ENCODE assay signal across 8 mouse cellular contexts in the genomic region with DNA sequence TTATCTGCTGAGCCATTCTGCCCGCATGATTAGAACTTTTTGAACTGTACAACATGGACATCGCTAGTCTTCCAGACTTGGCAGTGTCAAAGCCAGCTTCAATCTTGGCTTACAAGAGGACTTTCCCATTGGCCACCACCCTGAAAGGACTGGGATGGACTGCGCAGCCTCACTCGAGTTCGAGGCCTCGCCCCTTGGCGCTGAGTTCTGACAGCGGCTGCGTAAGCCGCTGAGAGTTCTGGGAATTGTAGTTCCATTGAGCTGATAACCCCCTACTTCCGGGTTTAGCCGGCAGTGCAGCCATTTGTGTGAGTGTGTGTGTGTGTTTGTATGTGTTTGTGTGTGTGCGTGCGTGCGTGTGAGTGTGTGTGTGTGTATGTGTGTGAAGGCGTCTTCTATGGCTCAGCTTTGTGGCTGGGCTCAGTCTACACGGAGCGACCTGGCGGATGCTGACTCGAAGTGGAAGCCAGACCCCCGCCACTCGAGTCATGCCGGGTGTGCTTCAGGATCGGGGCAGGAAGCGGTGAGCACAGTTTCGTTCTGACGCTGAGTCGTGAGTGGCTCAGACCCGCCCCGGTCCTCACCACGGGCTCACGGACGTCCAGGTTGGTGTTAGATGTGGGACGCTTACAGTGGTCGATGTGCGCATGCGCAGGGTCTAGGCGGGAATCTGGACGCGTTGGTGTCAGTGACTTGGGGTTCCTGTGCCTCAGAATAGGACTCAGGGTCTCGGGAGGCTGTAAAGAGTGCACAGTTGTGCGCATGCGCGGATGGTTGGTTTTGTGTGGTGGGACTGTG. TPM values are rescaled to one million over a fixed set of nuclear protein-coding genes. Genes with fewer than 3 reads are reported as not detected.
DNase-seq lines count a peak whose midpoint lies in the region; ATAC-seq and TF ChIP-seq lines count a peak whose summit lies in the region.

Gene Zfp180, plus strand, starts transcription at position 291 of the 798 bp plus-strand sequence.

- H3K27ac ChIP-seq in heart, embryonic 11.5 days (ENCODE audit: low read depth, low read length): peak within 1 kb of the TSS; percentile 90
- peak within 1 kb of the TSS; percentile 70 for H3K27ac ChIP-seq in kidney, embryonic 16.5 days (ENCODE audit: low read length)
- H3K27ac ChIP-seq in liver, adult 2 months (replicated peaks; ENCODE audit: insufficient read depth, low read depth, low read length): peak within 1 kb of the TSS; percentile 49

- H3K27me3 ChIP-seq in C2C12 (ENCODE audit: control insufficient read depth, insufficient read depth, insufficient read length): no peaks in the 10 kb centered on the region
- H3K27me3 ChIP-seq in erythroblast, embryonic 14.5 days (ENCODE audit: control insufficient read depth): no peaks in the 10 kb centered on the region
- H3K27me3 ChIP-seq in heart, embryonic 11.5 days (ENCODE audit: control insufficient read depth, insufficient read depth, low read length): no peaks in the 10 kb centered on the region
- H3K27me3 ChIP-seq in kidney, embryonic 16.5 days (ENCODE audit: insufficient read depth, low read length): no peaks in the 10 kb centered on the region
- H3K27me3 ChIP-seq in liver, adult 2 months (ENCODE audit: control insufficient read depth, insufficient read depth, low read length): no peaks in the 10 kb centered on the region
- no peaks in the 10 kb centered on the region for H3K27me3 ChIP-seq in myocyte (ENCODE audit: control insufficient read depth, insufficient read depth, insufficient read length)
- no peaks in the 10 kb centered on the region for H3K27me3 ChIP-seq in splenic B cell, adult 2 months (ENCODE audit: control insufficient read depth, insufficient read depth, low read length, poor library complexity, severe bottlenecking)

- no peak for TF ChIP-seq CTCF in C2C12 (IDR thresholded peaks at IDR 0.05; ENCODE audit: control insufficient read depth, insufficient read depth, insufficient read length)
- TF ChIP-seq CTCF in brain, embryonic 14.5 days (IDR thresholded peaks at IDR 0.05; ENCODE audit: borderline replicate concordance, extremely low read depth, insufficient read depth, insufficient read length): no peak
- TF ChIP-seq CTCF in liver, adult 2 months (IDR thresholded peaks at IDR 0.05; ENCODE audit: low read depth, low read length): no peak

- peak; percentile 14; the same call in 1 of the 2 replicates for TF ChIP-seq POLR2A in brain, embryonic 14.5 days (IDR thresholded peaks at IDR 0.05; ENCODE audit: borderline replicate concordance, extremely low read depth, insufficient read depth, insufficient read length, poor library complexity, severe bottlenecking)
- TF ChIP-seq POLR2A in liver, adult 2 months (IDR thresholded peaks at IDR 0.05; ENCODE audit: extremely low read depth, insufficient read depth, low read length): no peak
- peak; percentile 44 for TF ChIP-seq POLR2A in myocyte (IDR thresholded peaks at IDR 0.05; ENCODE audit: insufficient read length, low read depth)

- WGBS in heart, embryonic 11.5 days (ENCODE audit: insufficient replicate concordance): 21% methylated on average over 44 of the region's 44 CpGs
- 15% methylated on average over 44 of the region's 44 CpGs for WGBS in kidney, embryonic 16.5 days
- 17% methylated on average over 44 of the region's 44 CpGs for WGBS in liver, adult 2 months

- peaks cover 2% of the 10 kb centered on the region for H3K9me3 ChIP-seq in erythroblast, embryonic 14.5 days (ENCODE audit: control insufficient read depth, low read length)
- H3K9me3 ChIP-seq in heart, embryonic 11.5 days (replicated peaks; ENCODE audit: control insufficient read depth, low read length): peaks cover 3% of the 10 kb centered on the region
- H3K9me3 ChIP-seq in kidney, embryonic 16.5 days (ENCODE audit: low read length): no peaks in the 10 kb centered on the region; the same call in 1 of the 2 replicates

- peak within 1 kb of the TSS; percentile 92 for H3K4me2 ChIP-seq in heart, embryonic 11.5 days
- H3K4me2 ChIP-seq in kidney, embryonic 16.5 days (replicated peaks; ENCODE audit: low read depth, low read length): peak within 1 kb of the TSS; percentile 65
- peak within 1 kb of the TSS; percentile 86 for H3K4me2 ChIP-seq in myocyte (ENCODE audit: low read depth)

- H3K4me1 ChIP-seq in erythroblast, embryonic 14.5 days (ENCODE audit: control insufficient read depth): peaks cover 41% of the 10 kb centered on the region
- peaks cover 11% of the 10 kb centered on the region for H3K4me1 ChIP-seq in heart, embryonic 11.5 days (ENCODE audit: control insufficient read depth, insufficient read depth, low read length)
- peaks cover 13% of the 10 kb centered on the region for H3K4me1 ChIP-seq in kidney, embryonic 16.5 days (ENCODE audit: insufficient read depth, low read length)
- H3K4me1 ChIP-seq in liver, adult 2 months (ENCODE audit: control insufficient read depth, insufficient read depth, low read length): peaks cover 8% of the 10 kb centered on the region

- H3K79me2 ChIP-seq in C2C12 (ENCODE audit: control insufficient read depth, insufficient read depth): peaks cover 47% of the 10 kb centered on the region
- H3K79me2 ChIP-seq in liver, adult 2 months (ENCODE audit: control insufficient read depth, insufficient read depth, low read length): peaks cover 31% of the 10 kb centered on the region
- H3K79me2 ChIP-seq in myocyte (ENCODE audit: control insufficient read depth, insufficient read depth): peaks cover 36% of the 10 kb centered on the region

- peak; percentile 99 for DNase-seq in brain, embryonic 14.5 days (ENCODE audit: low read depth)
- peak; percentile 99 for DNase-seq in liver, adult 2 months (ENCODE audit: extremely low read depth, low read depth, low spot score)
- peak; percentile 97 for DNase-seq in splenic B cell, adult 2 months (ENCODE audit: low read depth, low spot score)

- peak within 1 kb of the TSS; percentile 85 for H3K9ac ChIP-seq in heart, embryonic 11.5 days (ENCODE audit: low read depth, low read length)
- H3K9ac ChIP-seq in kidney, embryonic 16.5 days (replicated peaks; ENCODE audit: low read length): peak within 1 kb of the TSS; percentile 75
- peak within 1 kb of the TSS; percentile 79 for H3K9ac ChIP-seq in liver, adult 2 months (ENCODE audit: low read depth, low read length)

- H3ac ChIP-seq in C2C12 (ENCODE audit: control insufficient read depth, insufficient read length, low read depth) (peak within 1 kb of the TSS; percentile 93), myocyte (ENCODE audit: control insufficient read depth, insufficient read length) (peak within 1 kb of the TSS; percentile 85)

- H3K4me3 ChIP-seq in C2C12 (ENCODE audit: insufficient read depth, poor library complexity, severe bottlenecking): peak within 1 kb of the TSS; percentile 66
- H3K4me3 ChIP-seq in erythroblast, embryonic 14.5 days (replicated peaks): peak within 1 kb of the TSS; percentile 79
- peak within 1 kb of the TSS; percentile 83 for H3K4me3 ChIP-seq in heart, embryonic 11.5 days (ENCODE audit: low read depth, low read length)
- peak within 1 kb of the TSS; percentile 58 for H3K4me3 ChIP-seq in kidney, embryonic 16.5 days (ENCODE audit: low read length)
- peak within 1 kb of the TSS; percentile 80 for H3K4me3 ChIP-seq in liver, adult 2 months (ENCODE audit: insufficient read depth, low read depth, low read length)
- H3K4me3 ChIP-seq in myocyte: peak within 1 kb of the TSS; percentile 90

- no peaks in the 10 kb centered on the region for H3K36me3 ChIP-seq in C2C12 (ENCODE audit: control insufficient read depth, insufficient read depth)
- peaks cover 39% of the 10 kb centered on the region for H3K36me3 ChIP-seq in erythroblast, embryonic 14.5 days (ENCODE audit: control insufficient read depth)
- H3K36me3 ChIP-seq in heart, embryonic 11.5 days (ENCODE audit: control insufficient read depth, insufficient read depth, low read length): peaks cover 11% of the 10 kb centered on the region; the same call in 1 of the 2 replicates
- peaks cover 17% of the 10 kb centered on the region; the same call in 1 of the 2 replicates for H3K36me3 ChIP-seq in kidney, embryonic 16.5 days (ENCODE audit: insufficient read depth, low read length)
- 0 out of 2 replicates have a peak, but pooled peaks cover 1% of the 10 kb centered on the region for H3K36me3 ChIP-seq in liver, adult 2 months (ENCODE audit: control insufficient read depth, insufficient read depth, low read length)
- H3K36me3 ChIP-seq in myocyte (ENCODE audit: control insufficient read depth, insufficient read depth): peaks cover 2% of the 10 kb centered on the region
- H3K36me3 ChIP-seq in splenic B cell, adult 2 months (ENCODE audit: control insufficient read depth, insufficient read depth, low read length, poor library complexity, severe bottlenecking): peaks cover under 1% of the 10 kb centered on the region; the same call in 1 of the 2 replicates

- peaks cover 33% of the 10 kb centered on the region for H3K79me3 ChIP-seq in C2C12 (ENCODE audit: low read depth)

- ATAC-seq in heart, embryonic 11.5 days (replicated peaks; ENCODE audit: insufficient number of reproducible peaks, low FRiP score, low TSS enrichment): peak; percentile 98
- peak; percentile 97 for ATAC-seq in kidney, embryonic 16.5 days (ENCODE audit: low FRiP score, low TSS enrichment)

TF ChIP-seq in C2C12, 6 proteins besides CTCF, POLR2A, EP300 and RAD21:
- TF ChIP-seq FOSL1 (IDR thresholded peaks at IDR 0.05; ENCODE audit: insufficient read depth, low read length, poor library complexity, severe bottlenecking): no peak
- TF ChIP-seq MAX (IDR thresholded peaks at IDR 0.05): peak; percentile 45

TF ChIP-seq in myocyte, 11 proteins besides CTCF, POLR2A, EP300 and RAD21:
- TF ChIP-seq E2F4 (IDR thresholded peaks at IDR 0.05; ENCODE audit: insufficient read depth) (peak; percentile 43), POLR2AphosphoS2 (IDR thresholded peaks at IDR 0.05; ENCODE audit: insufficient read length, low read depth) (no peak)

RNA-seq across cellular contexts. Expression of gene Zfp180, which starts in this region (rescaled TPM):
- 8.1 TPM for polyA plus RNA-seq in C2C12 (2012; fragmentation: generic; extraction: Trizol)
- polyA plus RNA-seq in brain, embryonic 14.5 days (2012; rRNA removed): 35.8 and 39.9 TPM in 2 replicates
- 0.80 and 0.83 TPM in 2 replicates for polyA plus RNA-seq in erythroblast, embryonic 14.5 days (2012)
- 14.2 and 19.9 TPM in 2 replicates for polyA plus RNA-seq in heart, embryonic 11.5 days (2014; fragmentation: Nextera tagmentation; extraction: Ambion mirVana)
- polyA plus RNA-seq in kidney, embryonic 16.5 days (2015; fragmentation: Nextera tagmentation; extraction: Ambion mirVana): 24.6 and 25.0 TPM in 2 replicates
- total RNA-seq in liver, adult 2 months (2014; rRNA removed): 8.6 and 9.5 TPM in 2 replicates
- polyA plus RNA-seq in liver, adult 2 months (2012; rRNA removed): 11.5 and 12.7 TPM in 2 replicates
- polyA plus RNA-seq in myocyte (2012; fragmentation: generic; extraction: Trizol): 9.0 TPM

Comparison
In these comparisons a context has a peak if more than half of its experiments do, and no peak if none do; other contexts are left out.
1. Peak in every context shown above with its lines: DNase-seq, ATAC-seq, H3K4me3 ChIP-seq and H3K27ac ChIP-seq.